Mouse (Mus musculus): ENCODE results near the gene Trafd1. TPM values are rescaled to one million over a fixed set of nuclear protein-coding genes. Genes with fewer than 3 reads are reported as not detected.
"Not testable (repeated sequence)": the region's sequence is repeated elsewhere in the genome, so short reads cannot be mapped to it uniquely, and the experiment has no call there.

Gene Trafd1
- polyA plus RNA-seq, 1 experiment from 2014 or later, result 71.8 TPM

DNA sequence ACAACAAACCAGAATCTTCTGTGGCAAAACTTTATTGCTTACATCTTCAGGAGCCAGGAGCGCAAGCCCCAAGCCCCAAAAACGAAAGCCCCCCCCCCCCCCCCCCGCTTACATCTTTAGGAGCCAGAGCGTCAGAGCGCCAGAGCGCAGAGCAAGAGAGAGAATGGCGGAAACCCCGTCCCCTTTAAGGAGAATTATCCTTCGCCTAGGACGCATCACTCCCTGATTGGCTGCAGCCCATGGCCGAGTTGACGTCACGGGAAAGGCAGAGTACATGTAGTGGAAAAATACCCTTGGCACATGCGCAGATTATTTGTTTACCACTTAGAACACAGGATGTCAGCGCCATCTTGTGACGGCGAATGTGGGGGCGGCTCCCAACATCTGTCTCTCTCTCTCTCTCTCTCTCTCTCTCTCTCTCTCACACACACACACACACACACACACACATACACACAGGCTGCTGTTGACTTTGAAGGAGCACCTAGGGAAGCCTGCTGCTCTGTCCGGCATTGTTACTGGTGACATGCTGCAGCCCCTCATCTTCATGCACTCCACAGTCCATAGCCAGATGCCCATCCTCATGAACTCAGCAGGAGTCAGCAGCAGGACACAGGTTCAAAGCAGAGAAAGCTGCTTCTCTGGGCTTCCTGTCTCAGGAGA is 55.1 kb downstream of the Trafd1 start:
- DNase-seq (ENCODE audit: low spot score), result peak; percentile 9
- H3K4me2 ChIP-seq (ENCODE audit: low read depth, low read length), result peak overlapping the region; percentile 44
- H3K36me3 ChIP-seq (ENCODE audit: control insufficient read depth, insufficient read depth, low read length), result peaks cover 83% of the 10 kb centered on the region

DNA sequence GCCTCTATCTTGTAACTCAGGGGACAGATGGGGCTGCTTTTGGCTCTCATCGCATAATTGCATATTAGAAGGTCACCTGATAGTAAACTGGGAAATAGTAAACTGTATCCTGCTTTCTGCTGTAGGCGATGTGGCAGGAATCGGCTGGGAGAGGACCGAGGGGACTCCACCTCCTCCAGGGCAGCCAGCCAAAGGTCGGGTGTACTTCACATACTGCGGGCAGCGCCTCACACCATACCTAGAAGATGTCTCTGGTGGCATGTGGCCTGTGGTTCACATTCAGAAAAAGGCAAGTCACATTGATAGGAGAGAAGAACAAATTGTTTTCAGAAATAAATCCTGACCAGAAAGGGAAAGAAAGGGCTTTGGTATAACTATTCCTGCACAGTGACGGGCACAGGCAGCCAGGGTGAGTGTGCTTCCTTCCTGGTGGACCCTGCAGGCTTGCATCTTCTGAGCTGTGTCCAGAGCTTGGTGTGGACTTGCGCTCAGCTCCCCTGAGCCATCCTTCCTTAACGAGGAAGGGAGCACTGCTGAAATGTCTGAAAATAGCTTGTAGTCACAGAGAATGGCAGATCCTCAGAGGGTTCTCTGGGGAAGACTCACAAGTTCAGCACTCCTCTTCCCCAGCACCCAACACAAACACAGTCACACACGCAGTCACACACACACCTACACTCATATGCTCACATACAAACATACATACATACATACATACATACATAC is 55.9 kb downstream of the Trafd1 start:
- H3K27ac ChIP-seq (replicated peaks; ENCODE audit: low read depth, low read length), result peak overlapping the region; percentile 67
- ATAC-seq (ENCODE audit: low read depth), result no peak
- peak overlapping the region; percentile 28 for H3K4me3 ChIP-seq (ENCODE audit: low read depth, low read length)
- no peaks in the 10 kb centered on the region for H3K4me1 ChIP-seq (ENCODE audit: control insufficient read depth, insufficient read depth, low read length)
- peak overlapping the region; percentile 44 for H3K4me2 ChIP-seq (ENCODE audit: low read depth, low read length)
- peaks cover 83% of the 10 kb centered on the region for H3K36me3 ChIP-seq (ENCODE audit: control insufficient read depth, insufficient read depth, low read length)
- H3K27me3 ChIP-seq (replicated peaks; ENCODE audit: control insufficient read depth, insufficient read depth, low read length), result no peaks in the 10 kb centered on the region
- peak overlapping the region; percentile 51 for H3K9ac ChIP-seq (ENCODE audit: low read depth, low read length)
- DNase-seq (ENCODE audit: low spot score), result no peak
- WGBS, result 70% methylated on average over 11 of the region's 11 CpGs
- no peaks in the 10 kb centered on the region for H3K9me3 ChIP-seq (ENCODE audit: control insufficient read depth, low read length)

More for the DNA sequence above, 55.1 kb downstream of the Trafd1 start:
- not testable (repeated sequence) for H3K27me3 ChIP-seq (replicated peaks; ENCODE audit: control insufficient read depth, insufficient read depth, low read length); H3K4me1 ChIP-seq (ENCODE audit: control insufficient read depth, insufficient read depth, low read length); H3K9me3 ChIP-seq (ENCODE audit: control insufficient read depth, low read length)
- peak; percentile 56; the same call in 1 of the 2 replicates for ATAC-seq (ENCODE audit: low read depth)
- peak overlapping the region; percentile 53; the same call in 1 of the 2 replicates for H3K27ac ChIP-seq (replicated peaks; ENCODE audit: low read depth, low read length)
- peak overlapping the region; percentile 28 for H3K4me3 ChIP-seq (ENCODE audit: low read depth, low read length)
- peak overlapping the region; percentile 51 for H3K9ac ChIP-seq (ENCODE audit: low read depth, low read length)
- 71% methylated on average over 10 of the region's 19 CpGs for WGBS

DNA sequence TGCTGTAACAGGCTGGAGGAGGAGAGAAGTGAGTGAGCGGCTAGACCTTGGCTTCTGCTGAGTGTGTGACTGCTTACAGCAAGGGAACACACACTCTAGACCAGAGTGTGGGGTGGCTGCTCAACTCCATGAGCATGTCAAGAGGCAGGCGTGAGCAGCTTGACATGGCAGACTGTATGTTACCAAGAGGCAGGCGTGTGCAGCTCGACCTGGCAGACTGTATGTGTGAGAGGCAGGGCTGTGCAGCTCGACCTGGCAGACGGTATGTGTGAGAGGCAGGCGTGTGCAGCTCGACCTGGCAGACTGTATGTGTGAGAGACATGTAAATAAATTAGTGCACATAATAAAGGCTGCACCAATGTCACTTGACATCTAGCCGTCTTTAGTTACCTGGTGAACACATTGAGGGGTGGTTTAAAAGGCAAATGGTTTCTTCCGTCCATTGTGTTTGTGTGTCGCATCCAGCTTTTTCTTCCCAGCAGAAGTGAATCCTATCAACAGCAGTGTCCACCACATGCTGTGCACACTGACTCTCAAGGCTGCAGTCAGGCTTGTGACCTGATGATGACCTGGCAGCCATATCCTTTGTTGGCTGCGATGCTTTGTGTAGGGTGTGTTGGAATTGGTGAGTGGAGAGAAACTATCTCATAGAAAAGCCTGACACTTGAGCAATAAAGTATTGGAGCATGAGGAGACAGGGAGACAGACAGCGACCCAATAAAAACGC is 59.2 kb downstream of the Trafd1 start:
- 87% methylated on average over 14 of the region's 14 CpGs for WGBS
- Histone ChIP-seq H3K4me2 (ENCODE audit: low read depth, low read length) (no peak overlapping the region), H3K9ac (ENCODE audit: low read depth, low read length) (no peak overlapping the region), H3K4me3 (ENCODE audit: low read depth, low read length) (no peak overlapping the region), H3K27ac (replicated peaks; ENCODE audit: low read depth, low read length) (no peak overlapping the region), H3K27me3 (replicated peaks; ENCODE audit: control insufficient read depth, insufficient read depth, low read length) (no peaks in the 10 kb centered on the region), H3K4me1 (ENCODE audit: control insufficient read depth, insufficient read depth, low read length) (no peaks in the 10 kb centered on the region), H3K36me3 (ENCODE audit: control insufficient read depth, insufficient read depth, low read length) (peaks cover 83% of the 10 kb centered on the region), H3K9me3 (ENCODE audit: control insufficient read depth, low read length) (no peaks in the 10 kb centered on the region)
- ATAC-seq (ENCODE audit: low read depth), result no peak
- no peak for DNase-seq (ENCODE audit: low spot score)

Other genes starting within 250 kb of the Trafd1 start
- gene Ptpn11, start 194.2 kb downstream of the Trafd1 start, polyA plus RNA-seq (2014; fragmentation: Nextera tagmentation; extraction: Ambion mirVana), result 25.8 and 28.8 TPM in 2 replicates
- gene Rpl6, start 181.2 kb downstream of the Trafd1 start, polyA plus RNA-seq (2014; fragmentation: Nextera tagmentation; extraction: Ambion mirVana), result 685 and 696 TPM in 2 replicates
- gene Hectd4, start 165.4 kb downstream of the Trafd1 start, polyA plus RNA-seq (2014; fragmentation: Nextera tagmentation; extraction: Ambion mirVana), result 7.3 and 7.4 TPM in 2 replicates
- 38.0 and 40.3 TPM in 2 replicates for gene Naa25, start 12.3 kb upstream of the Trafd1 start, polyA plus RNA-seq (2014; fragmentation: Nextera tagmentation; extraction: Ambion mirVana)
- gene Tmem116, start 66.3 kb upstream of the Trafd1 start, polyA plus RNA-seq (2014; fragmentation: Nextera tagmentation; extraction: Ambion mirVana), result 2.6 and 3.6 TPM in 2 replicates
- 157 and 159 TPM in 2 replicates for gene Erp29, start 66.9 kb upstream of the Trafd1 start, polyA plus RNA-seq (2014; fragmentation: Nextera tagmentation; extraction: Ambion mirVana)
- 0.17 TPM in 1 of 2 replicates, not detected in the other for gene Adam1b, start 117.8 kb upstream of the Trafd1 start, polyA plus RNA-seq (2014; fragmentation: Nextera tagmentation; extraction: Ambion mirVana)
- gene Adam1a, start 159.8 kb upstream of the Trafd1 start, polyA plus RNA-seq (2014; fragmentation: Nextera tagmentation; extraction: Ambion mirVana), result 2.1 and 2.3 TPM in 2 replicates
- not detected in 2 replicates for gene Gm42878, start 159.8 kb upstream of the Trafd1 start, polyA plus RNA-seq (2014; fragmentation: Nextera tagmentation; extraction: Ambion mirVana)
- gene Mapkapk5, start 160.3 kb upstream of the Trafd1 start, polyA plus RNA-seq (2014; fragmentation: Nextera tagmentation; extraction: Ambion mirVana), result 46.5 and 47.8 TPM in 2 replicates
- 87.8 and 93.0 TPM in 2 replicates for gene Aldh2, start 208.2 kb upstream of the Trafd1 start, polyA plus RNA-seq (2014; fragmentation: Nextera tagmentation; extraction: Ambion mirVana)
- gene Acad12, start 233.3 kb upstream of the Trafd1 start, polyA plus RNA-seq (2014; fragmentation: Nextera tagmentation; extraction: Ambion mirVana), result 2.0 and 2.7 TPM in 2 replicates